Mouse (Mus musculus): ENCODE measurements at regions not wholly inside any gene's neighbourhood (a gene's known extent, or its start where the extent isn't known, plus 50 kb on each side); places are given as distances from the start of the nearest gene placed in this dataset.

DNA sequence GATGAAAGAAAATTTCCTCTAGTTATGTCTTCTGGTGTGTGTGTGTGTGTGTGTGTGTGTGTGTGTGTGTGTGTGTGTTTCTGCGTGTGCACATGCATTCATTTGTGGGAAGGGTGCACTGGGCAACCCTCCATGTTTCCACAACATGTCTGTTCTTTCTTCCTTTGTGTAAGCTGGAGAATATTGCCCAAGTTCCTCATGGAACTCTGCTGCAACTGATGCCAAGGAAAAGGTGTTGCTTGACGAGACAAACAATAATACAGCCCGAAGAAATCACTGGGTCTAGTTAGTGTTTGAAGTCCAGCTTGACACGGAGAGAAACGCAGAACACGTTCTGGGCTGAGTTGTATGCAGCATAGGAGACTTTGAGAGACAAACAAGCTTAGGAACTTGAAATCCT, 110.0 kb upstream of the Ednra start:
- no peaks in the 10 kb centered on the region for H3K36me3 ChIP-seq (ENCODE audit: control insufficient read depth, insufficient read depth, low read length)
- no peaks in the 10 kb centered on the region for H3K27me3 ChIP-seq (ENCODE audit: control insufficient read depth, insufficient read depth, low read length)
- no peak overlapping the region for H3K4me2 ChIP-seq (ENCODE audit: low read depth, low read length, severe bottlenecking)
- H3K9me3 ChIP-seq (ENCODE audit: control insufficient read depth, low read length): no peaks in the 10 kb centered on the region
- H3K4me3 ChIP-seq (ENCODE audit: low read depth, low read length): no peak overlapping the region
- WGBS: 81% methylated on average over 6 of the region's 6 CpGs
- no peaks in the 10 kb centered on the region for H3K4me1 ChIP-seq (replicated peaks; ENCODE audit: control insufficient read depth, insufficient read depth, low read length)
- no peak for DNase-seq (ENCODE audit: low spot score)
- no peak overlapping the region for H3K9ac ChIP-seq (ENCODE audit: low read length)
- H3K27ac ChIP-seq (ENCODE audit: low read depth, low read length): no peak overlapping the region
- ATAC-seq (replicated peaks; ENCODE audit: low FRiP score): no peak

DNA sequence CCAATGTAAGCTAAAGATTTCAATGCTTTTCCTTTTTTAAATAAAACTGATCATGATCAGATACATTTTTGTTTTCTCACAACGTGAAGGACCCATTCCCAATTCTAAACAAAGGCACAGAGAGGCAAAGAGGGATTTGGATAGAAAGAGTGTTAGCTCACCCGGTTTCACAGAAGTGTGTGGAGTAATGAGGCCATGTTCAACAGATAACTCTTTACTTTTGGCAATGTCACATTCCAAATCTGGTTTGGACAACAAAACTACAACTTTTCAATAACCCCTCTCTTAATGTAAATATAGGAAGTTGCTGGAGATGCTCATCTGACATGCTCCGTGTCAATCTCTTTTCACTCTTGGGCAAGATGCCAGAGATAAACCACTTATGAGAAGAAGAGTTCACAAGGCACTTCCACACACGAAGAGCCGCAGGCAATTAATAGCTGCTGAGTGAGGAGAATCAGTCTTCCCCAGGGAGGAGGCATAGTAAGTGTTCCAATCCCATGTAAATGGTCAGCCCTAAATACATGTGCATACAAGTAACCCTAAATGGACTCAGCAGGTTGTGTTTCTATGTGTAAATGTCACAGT, 112.7 kb upstream of the Ednra start:
- ATAC-seq (replicated peaks; ENCODE audit: low FRiP score) (no peak), DNase-seq (ENCODE audit: low spot score) (no peak)
- H3K4me3 ChIP-seq (ENCODE audit: low read depth, low read length): no peak overlapping the region
- H3K4me2 ChIP-seq (ENCODE audit: low read depth, low read length, severe bottlenecking): no peak overlapping the region
- 79% methylated on average over 5 of the region's 5 CpGs for WGBS
- H3K27me3 ChIP-seq (ENCODE audit: control insufficient read depth, insufficient read depth, low read length): no peaks in the 10 kb centered on the region
- H3K36me3 ChIP-seq (ENCODE audit: control insufficient read depth, insufficient read depth, low read length): no peaks in the 10 kb centered on the region
- H3K9me3 ChIP-seq (ENCODE audit: control insufficient read depth, low read length): no peaks in the 10 kb centered on the region
- no peak overlapping the region for H3K9ac ChIP-seq (ENCODE audit: low read length)
- no peaks in the 10 kb centered on the region for H3K4me1 ChIP-seq (replicated peaks; ENCODE audit: control insufficient read depth, insufficient read depth, low read length)
- H3K27ac ChIP-seq (ENCODE audit: low read depth, low read length): no peak overlapping the region

DNA sequence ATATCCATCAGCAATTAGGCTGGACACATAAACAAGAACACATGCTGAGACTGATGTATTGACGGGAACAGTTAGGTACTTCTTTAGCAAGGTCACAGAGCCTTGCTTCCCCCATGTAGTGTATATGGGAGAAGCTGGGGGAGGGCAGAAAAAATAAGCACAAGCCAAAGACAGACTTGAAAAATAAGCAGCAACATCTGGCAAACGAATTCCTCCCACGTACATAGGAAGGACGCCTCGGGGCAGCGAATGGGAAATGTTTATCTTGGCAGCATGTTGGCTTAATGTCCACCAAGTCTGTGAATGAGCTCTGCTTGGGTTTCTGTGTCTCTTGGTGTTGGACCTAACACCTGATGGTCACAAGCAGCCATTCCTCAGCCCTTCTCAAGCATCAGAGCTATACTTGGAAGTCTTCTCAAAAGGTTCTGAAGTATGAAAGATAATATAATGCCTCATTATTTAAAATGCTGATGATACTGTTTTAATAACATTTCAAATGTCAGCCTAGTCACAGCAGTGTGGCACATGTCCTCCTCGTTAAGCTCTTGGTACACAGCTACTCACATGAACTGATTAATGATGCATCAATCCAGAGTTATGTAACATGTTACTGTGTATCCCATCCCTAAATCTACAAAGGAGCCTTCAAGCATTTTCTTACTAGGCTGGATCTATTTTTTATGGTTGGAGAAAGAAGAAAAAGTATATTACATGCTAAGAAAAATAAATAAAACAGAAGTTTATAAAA, 118.3 kb upstream of the Ednra start:
- no peaks in the 10 kb centered on the region for H3K9me3 ChIP-seq (ENCODE audit: control insufficient read depth, low read length)
- no peaks in the 10 kb centered on the region for H3K36me3 ChIP-seq (ENCODE audit: control insufficient read depth, insufficient read depth, low read length)
- WGBS: 70% methylated on average over 7 of the region's 7 CpGs
- H3K9ac ChIP-seq (ENCODE audit: low read length): no peak overlapping the region
- no peak overlapping the region for H3K4me2 ChIP-seq (ENCODE audit: low read depth, low read length, severe bottlenecking)
- H3K27me3 ChIP-seq (ENCODE audit: control insufficient read depth, insufficient read depth, low read length): no peaks in the 10 kb centered on the region
- H3K4me1 ChIP-seq (replicated peaks; ENCODE audit: control insufficient read depth, insufficient read depth, low read length): no peaks in the 10 kb centered on the region
- DNase-seq (ENCODE audit: low spot score) (no peak), ATAC-seq (replicated peaks; ENCODE audit: low FRiP score) (no peak)
- H3K27ac ChIP-seq (ENCODE audit: low read depth, low read length): no peak overlapping the region
- H3K4me3 ChIP-seq (ENCODE audit: low read depth, low read length): no peak overlapping the region

DNA sequence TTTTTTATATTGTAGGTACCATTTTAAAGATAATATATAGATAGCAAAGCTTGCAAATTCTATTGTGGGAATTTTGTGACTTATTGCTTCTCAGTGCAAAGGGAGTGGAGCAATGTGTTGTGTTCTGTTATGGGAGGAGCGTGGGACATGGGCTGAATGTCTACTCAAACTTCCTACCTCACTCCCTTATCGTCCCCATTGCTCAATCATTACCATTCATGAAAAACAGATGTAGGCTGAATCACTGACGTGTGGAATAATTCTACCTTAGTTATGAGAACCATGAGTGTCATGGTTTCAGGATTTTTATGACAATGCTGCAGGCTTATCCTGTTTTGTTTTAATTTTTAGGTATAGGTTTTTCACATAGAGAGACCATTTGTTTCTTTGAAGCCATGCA, 119.0 kb upstream of the Ednra start:
- ATAC-seq (replicated peaks; ENCODE audit: low FRiP score): no peak
- H3K27ac ChIP-seq (ENCODE audit: low read depth, low read length): no peak overlapping the region
- H3K4me1 ChIP-seq (replicated peaks; ENCODE audit: control insufficient read depth, insufficient read depth, low read length): no peaks in the 10 kb centered on the region
- H3K4me3 ChIP-seq (ENCODE audit: low read depth, low read length): no peak overlapping the region
- no peak overlapping the region for H3K4me2 ChIP-seq (ENCODE audit: low read depth, low read length, severe bottlenecking)
- 82% methylated on average over 3 of the region's 3 CpGs for WGBS
- DNase-seq (ENCODE audit: low spot score): no peak
- H3K9me3 ChIP-seq (ENCODE audit: control insufficient read depth, low read length): no peaks in the 10 kb centered on the region
- no peak overlapping the region for H3K9ac ChIP-seq (ENCODE audit: low read length)
- no peaks in the 10 kb centered on the region for H3K27me3 ChIP-seq (ENCODE audit: control insufficient read depth, insufficient read depth, low read length)
- no peaks in the 10 kb centered on the region for H3K36me3 ChIP-seq (ENCODE audit: control insufficient read depth, insufficient read depth, low read length)

DNA sequence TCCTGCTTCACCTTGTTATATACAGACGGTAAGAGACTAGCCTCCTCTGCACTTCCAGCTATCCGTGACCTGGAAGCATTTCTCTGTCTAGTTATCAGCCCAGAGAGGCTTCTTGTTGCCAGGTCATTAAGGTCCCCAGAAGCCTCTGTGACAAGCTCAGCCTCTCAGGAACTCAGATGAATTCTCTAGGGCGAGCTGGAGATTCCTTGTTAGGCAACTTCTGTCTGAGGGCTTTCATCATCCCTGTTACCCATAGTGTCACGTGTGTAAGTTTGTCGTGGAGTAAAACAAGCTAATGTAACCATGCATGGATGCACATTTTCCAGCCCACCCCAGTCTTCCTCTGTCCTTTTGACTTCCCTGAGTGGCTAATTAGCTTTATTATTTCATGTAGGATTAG, 126.3 kb upstream of the Ednra start:
- peaks cover 3% of the 10 kb centered on the region; the same call in 1 of the 2 replicates for H3K9me3 ChIP-seq (ENCODE audit: control insufficient read depth, low read length)
- no peaks in the 10 kb centered on the region for H3K4me1 ChIP-seq (replicated peaks; ENCODE audit: control insufficient read depth, insufficient read depth, low read length)
- no peaks in the 10 kb centered on the region for H3K36me3 ChIP-seq (ENCODE audit: control insufficient read depth, insufficient read depth, low read length)
- H3K27me3 ChIP-seq (ENCODE audit: control insufficient read depth, insufficient read depth, low read length): no peaks in the 10 kb centered on the region
- ATAC-seq (replicated peaks; ENCODE audit: low FRiP score): no peak
- DNase-seq (ENCODE audit: low spot score): no peak
- H3K4me3 ChIP-seq (ENCODE audit: low read depth, low read length): no peak overlapping the region
- H3K4me2 ChIP-seq (ENCODE audit: low read depth, low read length, severe bottlenecking): no peak overlapping the region
- WGBS: 72% methylated on average over 5 of the region's 5 CpGs
- no peak overlapping the region for H3K27ac ChIP-seq (ENCODE audit: low read depth, low read length)
- no peak overlapping the region for H3K9ac ChIP-seq (ENCODE audit: low read length)

DNA sequence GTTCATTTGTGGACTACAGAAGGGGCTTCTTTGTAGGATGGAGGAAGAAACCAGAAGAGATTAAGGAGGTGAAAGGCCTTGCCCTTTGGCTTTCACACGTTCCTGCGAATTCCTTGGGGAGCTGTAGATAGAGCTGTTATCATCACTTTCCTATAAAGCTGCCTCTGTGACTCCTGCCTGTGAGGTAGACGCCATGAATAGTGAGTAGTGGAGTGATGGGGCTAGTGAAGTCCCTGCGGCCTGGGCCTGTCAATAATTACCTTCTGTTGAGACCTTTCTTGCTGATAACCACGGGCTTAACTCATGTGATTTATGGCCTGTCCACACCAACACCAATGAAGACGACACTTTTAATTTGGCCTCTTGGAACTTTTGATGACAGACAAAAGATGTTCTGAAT, 146.0 kb upstream of the Ednra start:
- Histone ChIP-seq H3K27ac (ENCODE audit: low read depth, low read length) (no peak overlapping the region), H3K9me3 (ENCODE audit: control insufficient read depth, low read length) (no peaks in the 10 kb centered on the region), H3K36me3 (ENCODE audit: control insufficient read depth, insufficient read depth, low read length) (no peaks in the 10 kb centered on the region), H3K4me1 (replicated peaks; ENCODE audit: control insufficient read depth, insufficient read depth, low read length) (no peaks in the 10 kb centered on the region), H3K4me2 (ENCODE audit: low read depth, low read length, severe bottlenecking) (no peak overlapping the region), H3K27me3 (ENCODE audit: control insufficient read depth, insufficient read depth, low read length) (no peaks in the 10 kb centered on the region), H3K9ac (ENCODE audit: low read length) (no peak overlapping the region), H3K4me3 (ENCODE audit: low read depth, low read length) (no peak overlapping the region)
- no peak for DNase-seq (ENCODE audit: low spot score)
- 74% methylated on average over 6 of the region's 6 CpGs for WGBS
- ATAC-seq (replicated peaks; ENCODE audit: low FRiP score): no peak

DNA sequence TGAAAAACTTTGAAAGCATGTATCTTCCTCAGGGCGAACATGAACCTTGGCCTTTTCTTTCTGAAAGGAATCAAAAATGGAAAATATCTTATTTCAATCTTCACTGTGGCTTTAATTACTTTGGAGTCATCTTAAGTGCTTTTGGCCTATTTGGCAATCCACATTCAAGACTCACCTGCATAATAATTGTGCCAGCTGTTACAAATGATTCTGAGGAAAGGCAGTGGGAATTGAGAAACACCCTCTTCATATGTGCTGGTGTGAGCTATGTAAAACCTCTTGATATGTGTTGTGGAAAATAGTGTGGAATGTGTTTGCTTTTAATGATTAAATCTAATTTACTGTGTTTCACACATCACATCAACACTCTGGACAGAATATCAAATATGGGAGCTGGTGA, 148.5 kb upstream of the Ednra start:
- 89% methylated on average over 1 of the region's 1 CpGs for WGBS
- no peaks in the 10 kb centered on the region for H3K27me3 ChIP-seq (ENCODE audit: control insufficient read depth, insufficient read depth, low read length)
- DNase-seq (ENCODE audit: low spot score): no peak
- H3K9ac ChIP-seq (ENCODE audit: low read length): no peak overlapping the region
- H3K27ac ChIP-seq (ENCODE audit: low read depth, low read length): no peak overlapping the region
- no peaks in the 10 kb centered on the region for H3K4me1 ChIP-seq (replicated peaks; ENCODE audit: control insufficient read depth, insufficient read depth, low read length)
- no peaks in the 10 kb centered on the region for H3K36me3 ChIP-seq (ENCODE audit: control insufficient read depth, insufficient read depth, low read length)
- H3K4me2 ChIP-seq (ENCODE audit: low read depth, low read length, severe bottlenecking): no peak overlapping the region
- H3K9me3 ChIP-seq (ENCODE audit: control insufficient read depth, low read length): no peaks in the 10 kb centered on the region
- no peak for ATAC-seq (replicated peaks; ENCODE audit: low FRiP score)
- H3K4me3 ChIP-seq (ENCODE audit: low read depth, low read length): no peak overlapping the region

DNA sequence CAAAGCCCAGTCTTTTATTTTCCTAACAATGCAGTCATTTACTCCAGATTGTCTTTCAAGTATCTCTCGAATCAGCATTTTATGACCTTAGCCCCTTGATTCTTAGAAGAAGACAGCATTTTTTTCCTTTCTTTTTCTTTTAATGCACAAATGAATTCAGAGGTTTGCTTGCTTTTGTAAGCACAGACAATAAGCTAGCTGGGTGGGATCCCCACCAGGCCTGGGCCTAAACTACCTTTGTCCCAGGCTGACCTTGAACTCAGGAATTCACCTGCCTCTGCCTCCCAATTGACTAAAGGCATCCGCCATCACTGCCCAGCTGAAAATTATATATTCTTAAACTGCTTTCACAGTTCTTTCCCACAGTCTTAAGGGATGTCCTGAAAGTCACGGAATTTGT, 195.5 kb upstream of the Ednra start:
- no peak for ATAC-seq (replicated peaks; ENCODE audit: low FRiP score)
- H3K27ac ChIP-seq (ENCODE audit: low read depth, low read length): no peak overlapping the region
- H3K4me2 ChIP-seq (ENCODE audit: low read depth, low read length, severe bottlenecking): no peak overlapping the region
- H3K4me3 ChIP-seq (ENCODE audit: low read depth, low read length): no peak overlapping the region
- no peaks in the 10 kb centered on the region for H3K27me3 ChIP-seq (ENCODE audit: control insufficient read depth, insufficient read depth, low read length)
- 87% methylated on average over 3 of the region's 3 CpGs for WGBS
- no peaks in the 10 kb centered on the region; the same call in 1 of the 2 replicates for H3K9me3 ChIP-seq (ENCODE audit: control insufficient read depth, low read length)
- DNase-seq (ENCODE audit: low spot score): no peak
- H3K4me1 ChIP-seq (replicated peaks; ENCODE audit: control insufficient read depth, insufficient read depth, low read length): no peaks in the 10 kb centered on the region
- no peaks in the 10 kb centered on the region for H3K36me3 ChIP-seq (ENCODE audit: control insufficient read depth, insufficient read depth, low read length)
- no peak overlapping the region for H3K9ac ChIP-seq (ENCODE audit: low read length)

DNA sequence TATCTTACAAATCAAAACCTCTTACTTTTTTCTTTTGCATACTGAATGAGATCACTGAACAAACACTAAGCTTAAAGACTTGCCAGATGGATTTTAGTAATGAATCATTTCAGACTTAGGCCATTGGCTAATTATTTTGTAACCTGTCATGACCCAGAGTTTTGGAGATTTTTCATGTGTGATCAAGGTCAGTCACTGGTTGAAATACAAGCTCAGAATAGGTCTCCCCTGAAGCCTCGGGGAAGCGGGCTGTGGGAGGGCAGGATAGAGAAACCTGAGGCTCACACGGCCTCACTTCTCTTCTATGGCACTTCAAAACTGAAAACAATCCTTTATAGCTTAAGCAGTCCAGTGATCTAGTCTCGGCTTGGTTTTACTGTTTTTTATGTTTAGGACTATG, 197.6 kb upstream of the Ednra start:
- Histone ChIP-seq H3K9ac (ENCODE audit: low read length) (no peak overlapping the region), H3K4me1 (replicated peaks; ENCODE audit: control insufficient read depth, insufficient read depth, low read length) (no peaks in the 10 kb centered on the region), H3K4me2 (ENCODE audit: low read depth, low read length, severe bottlenecking) (no peak overlapping the region), H3K9me3 (ENCODE audit: control insufficient read depth, low read length) (no peaks in the 10 kb centered on the region; the same call in 1 of the 2 replicates), H3K36me3 (ENCODE audit: control insufficient read depth, insufficient read depth, low read length) (no peaks in the 10 kb centered on the region), H3K27me3 (ENCODE audit: control insufficient read depth, insufficient read depth, low read length) (no peaks in the 10 kb centered on the region), H3K4me3 (ENCODE audit: low read depth, low read length) (no peak overlapping the region), H3K27ac (ENCODE audit: low read depth, low read length) (no peak overlapping the region)
- 70% methylated on average over 4 of the region's 4 CpGs for WGBS
- DNase-seq (ENCODE audit: low spot score) (no peak), ATAC-seq (replicated peaks; ENCODE audit: low FRiP score) (no peak)
